Mouse (Mus musculus) olfactory bulb, adult 2 months (tissue): ENCODE data around the gene Hnrnpd.

Source experiments
- CTCF ChIP-seq: fragments of 200-500 bp; IDR thresholded peaks from 2 replicates; pipeline ENCODE4 v1.5.1; 2012; ENCODE audit warnings: low read depth, mild to moderate bottlenecking, low read length, moderate library complexity; ENCODE audit not compliant: insufficient read depth
- POLR2A ChIP-seq: fragments of 200-500 bp; IDR thresholded peaks from 2 replicates; pipeline ENCODE4 v1.6.1; 2012; ENCODE audit warnings: mild to moderate bottlenecking, low read depth, low read length, moderate library complexity; ENCODE audit not compliant: insufficient read depth

GRCm38 (mm10) chr5:100024403-100024802 is 45.7 kb upstream of the Hnrnpd start:
- TF ChIP-seq CTCF (no peak), POLR2A (no peak)
